Mouse (Mus musculus): ENCODE data around the gene Lst1.

The Lst1 gene

DNA sequence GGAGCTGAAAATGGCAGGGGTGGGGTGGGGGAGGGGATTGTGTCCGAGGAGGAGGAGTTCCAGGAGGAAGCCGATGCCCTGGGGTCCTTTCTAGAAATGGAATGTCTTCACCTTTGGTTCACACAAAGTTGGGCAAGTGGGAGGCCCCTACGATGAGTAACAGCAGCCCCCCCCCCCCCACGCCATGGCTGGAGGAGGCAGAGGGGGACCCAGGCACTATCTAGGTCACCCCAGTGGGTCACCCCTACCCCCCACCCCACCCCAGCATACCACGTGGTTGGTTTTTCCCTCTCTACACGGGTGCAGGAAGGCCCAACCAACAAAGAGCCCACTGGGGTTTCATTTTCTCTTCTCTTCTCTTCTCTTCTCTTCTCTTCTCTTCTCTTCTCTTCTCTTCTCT, 8.9 kb upstream of the Lst1 start:
- TF ChIP-seq GATA4 (IDR thresholded peaks at IDR 0.05; ENCODE audit: insufficient replicate concordance, low read length) = no peak

DNA sequence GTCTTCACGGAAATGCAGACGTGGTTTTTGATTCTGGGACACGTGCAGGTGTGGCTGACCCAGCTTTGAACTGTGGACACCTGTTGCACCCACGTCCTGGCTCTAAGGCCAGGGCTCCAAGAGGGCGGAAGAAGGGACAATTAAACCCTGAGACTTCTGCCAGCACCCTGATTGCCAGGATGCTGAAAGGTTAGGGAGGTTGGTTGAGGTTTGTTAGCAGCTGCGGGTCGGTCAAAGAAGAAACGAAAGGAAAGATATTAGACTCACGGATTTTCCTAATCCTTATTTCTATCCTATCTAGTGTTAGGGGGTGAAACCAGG, 8.0 kb upstream of the Lst1 start:
- TF ChIP-seq GATA4 (IDR thresholded peaks at IDR 0.05; ENCODE audit: insufficient replicate concordance, low read length) = no peak

DNA sequence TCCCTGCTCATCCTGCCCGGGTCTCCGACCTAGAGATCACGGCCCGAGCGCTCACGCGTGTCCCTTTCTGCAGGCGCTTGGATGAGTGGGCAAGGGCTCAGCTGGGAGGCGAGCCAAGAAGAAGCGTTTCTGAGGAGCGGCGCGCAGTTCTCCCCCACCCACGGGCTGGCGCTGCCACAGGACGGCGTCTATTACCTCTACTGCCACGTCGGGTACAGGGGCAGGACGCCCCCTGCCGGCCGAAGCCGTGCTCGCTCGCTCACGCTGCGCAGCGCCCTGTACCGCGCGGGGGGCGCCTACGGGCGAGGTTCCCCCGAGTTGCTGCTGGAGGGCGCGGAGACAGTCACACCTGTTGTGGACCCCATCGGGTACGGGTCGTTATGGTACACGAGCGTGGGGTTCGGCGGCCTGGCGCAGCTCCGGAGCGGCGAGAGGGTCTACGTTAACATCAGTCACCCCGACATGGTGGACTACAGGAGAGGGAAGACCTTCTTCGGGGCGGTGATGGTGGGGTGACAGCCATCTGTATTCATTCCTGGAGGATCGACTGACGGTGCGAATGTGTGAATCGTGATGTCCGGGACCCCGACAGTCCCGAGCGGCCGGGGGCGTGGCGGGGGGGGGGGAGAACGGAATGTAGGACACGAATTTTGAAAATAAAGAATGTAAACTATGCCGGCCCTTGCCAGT, 7.5 kb upstream of the Lst1 start:
- TF ChIP-seq GATA4 (IDR thresholded peaks at IDR 0.05; ENCODE audit: insufficient replicate concordance, low read length) = no peak; the same call in 1 of the 2 replicates

DNA sequence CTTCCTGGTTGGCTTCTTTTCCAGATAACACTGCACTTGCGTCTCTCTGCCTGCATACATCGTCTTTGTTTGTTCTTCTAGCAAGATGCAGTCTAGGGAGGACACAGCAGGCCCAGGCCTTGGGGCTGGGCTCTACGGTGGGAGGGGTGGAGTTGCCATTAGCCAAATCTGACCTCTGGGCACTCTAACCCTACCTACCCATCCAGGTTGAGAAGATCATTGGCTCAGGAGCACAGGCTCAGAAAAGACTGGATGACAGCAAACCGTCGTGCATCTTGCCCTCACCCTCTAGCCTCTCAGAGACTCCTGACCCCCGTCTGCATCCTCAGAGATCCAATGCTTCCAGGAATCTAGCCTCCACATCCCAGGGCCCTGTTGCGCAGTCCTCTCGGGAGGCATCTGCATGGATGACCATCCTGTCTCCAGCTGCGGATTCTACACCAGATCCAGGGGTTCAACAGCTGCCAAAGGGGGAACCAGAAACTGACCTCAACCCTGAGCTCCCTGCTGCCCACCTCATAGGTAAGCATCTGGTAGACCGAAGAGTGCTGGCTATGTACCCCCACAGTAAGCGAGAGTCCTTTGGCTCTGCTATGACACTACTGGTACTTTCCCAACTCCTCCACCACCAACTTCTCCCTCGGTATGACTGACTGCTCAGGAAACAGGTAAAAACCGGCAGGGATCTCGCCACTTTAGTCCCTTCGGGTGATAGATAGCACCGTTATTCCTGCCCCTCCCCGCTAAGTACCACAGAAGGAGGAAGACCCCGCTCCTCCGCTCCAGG, 6.8 kb upstream of the Lst1 start:
- TF ChIP-seq GATA4 (IDR thresholded peaks at IDR 0.05; ENCODE audit: insufficient replicate concordance, low read length) = no peak

DNA sequence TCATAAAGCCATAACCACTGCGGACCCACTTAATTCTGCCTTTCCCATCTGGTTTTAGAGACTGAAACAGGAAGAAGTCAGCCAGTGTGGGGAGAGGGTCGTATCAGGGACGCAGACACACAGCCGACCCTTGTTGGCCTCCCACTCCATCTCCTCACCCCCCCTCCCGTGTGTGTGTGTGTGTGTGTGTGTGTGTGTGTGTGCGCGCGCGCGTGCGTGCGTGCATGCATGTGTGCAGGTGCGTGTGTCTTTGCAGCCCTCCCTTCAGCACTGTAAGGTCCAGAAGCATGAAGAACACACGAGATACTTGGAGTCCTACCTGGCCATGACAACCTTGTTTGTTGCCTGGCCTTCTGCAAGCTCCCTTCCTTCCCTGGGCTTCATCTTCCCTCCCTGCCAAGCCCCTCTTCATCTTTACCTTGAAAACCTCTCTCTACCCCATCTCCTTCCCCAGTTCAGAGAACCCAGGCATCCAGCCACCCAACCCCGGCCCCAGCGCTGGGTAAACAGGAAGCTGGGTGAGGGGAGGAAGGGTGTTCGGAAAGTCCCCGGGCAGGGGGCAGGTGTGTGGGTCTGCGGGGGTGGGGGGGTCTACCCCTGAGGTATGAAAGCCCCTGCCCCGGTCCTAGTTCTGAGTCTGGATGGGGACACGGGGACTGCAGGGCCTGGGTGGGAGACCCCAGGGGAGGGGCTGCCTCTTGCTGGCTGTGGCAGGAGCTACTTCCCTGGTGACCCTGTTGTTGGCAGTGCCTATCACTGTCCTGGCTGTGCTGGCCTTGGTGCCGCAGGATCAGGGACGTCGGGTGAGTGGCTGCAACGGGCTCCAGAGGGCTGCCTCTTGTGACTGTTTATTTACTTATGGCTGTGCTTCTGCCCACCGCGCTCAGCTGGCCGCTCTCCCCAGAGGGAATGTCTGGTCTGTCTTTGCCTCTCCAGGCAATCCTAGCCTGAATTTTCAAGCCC, 5.9 kb upstream of the Lst1 start, which contains the start of gene Ltb:
TSS of gene Ltb (plus strand) at position 559 of the 963 bp plus-strand sequence.
- no peak for TF ChIP-seq GATA4 (IDR thresholded peaks at IDR 0.05; ENCODE audit: insufficient replicate concordance, low read length)

DNA sequence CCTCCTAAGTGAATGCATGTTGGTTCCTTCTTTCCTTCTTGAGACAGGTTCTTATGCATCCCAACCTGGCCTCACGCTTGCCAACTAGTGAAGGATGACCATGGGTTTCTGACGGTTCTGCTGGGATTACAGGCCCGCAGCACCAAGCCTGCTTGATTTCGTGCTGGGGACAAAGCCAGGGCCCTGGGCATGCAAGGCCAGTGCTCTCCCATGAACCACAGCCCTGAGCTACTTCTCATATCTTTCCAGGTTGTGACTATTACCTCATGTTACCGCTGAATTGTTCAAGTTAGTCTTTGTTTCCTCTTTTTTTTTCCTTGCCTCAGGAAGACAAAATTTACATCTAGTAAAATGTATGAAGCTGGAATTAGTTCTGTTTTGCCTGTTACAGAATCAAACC, 4.7 kb upstream of the Lst1 start:
- TF ChIP-seq GATA4 (IDR thresholded peaks at IDR 0.05; ENCODE audit: insufficient replicate concordance, low read length) = no peak

DNA sequence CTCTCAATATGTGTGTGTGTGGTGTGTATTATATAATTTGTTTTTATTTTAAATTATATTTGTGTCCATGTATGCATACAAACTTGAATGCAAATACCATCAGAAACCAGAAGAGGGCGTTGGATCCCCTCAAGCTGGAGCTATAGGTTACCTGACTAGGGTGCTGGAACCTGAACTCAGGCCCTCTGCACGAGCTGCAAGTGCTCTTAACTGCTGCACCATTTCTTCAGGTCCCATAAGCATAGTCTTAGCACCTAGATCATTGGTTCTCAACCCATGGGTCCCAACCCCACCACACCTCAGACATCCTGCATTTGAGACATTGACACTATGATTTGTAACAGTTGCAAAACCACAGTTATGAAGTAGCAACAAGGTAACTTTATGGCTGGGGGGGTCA, 3.5 kb upstream of the Lst1 start:
- TF ChIP-seq GATA4 (IDR thresholded peaks at IDR 0.05; ENCODE audit: insufficient replicate concordance, low read length) = no peak

DNA sequence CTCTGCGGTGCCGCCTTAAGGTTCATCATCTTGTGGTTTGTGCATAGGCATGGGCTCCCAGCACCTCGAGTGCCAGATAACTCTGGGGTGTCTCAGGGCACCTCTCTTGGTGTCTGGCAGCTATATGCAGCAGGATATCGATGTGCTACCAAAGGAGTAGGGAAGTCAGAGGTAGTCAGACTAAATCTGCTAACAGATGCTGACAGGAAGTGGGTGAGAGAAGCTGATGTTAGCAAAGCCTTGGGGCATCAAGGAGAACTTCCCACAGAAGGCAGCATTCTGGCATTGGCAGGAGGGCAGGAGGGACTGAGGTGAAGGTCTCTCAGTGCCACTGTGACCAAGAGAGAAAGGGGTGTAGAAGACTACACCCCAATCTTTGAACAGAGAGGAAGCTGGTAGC, 1.9 kb upstream of the Lst1 start:
- TF ChIP-seq GATA4 (IDR thresholded peaks at IDR 0.05; ENCODE audit: insufficient replicate concordance, low read length) = no peak

DNA sequence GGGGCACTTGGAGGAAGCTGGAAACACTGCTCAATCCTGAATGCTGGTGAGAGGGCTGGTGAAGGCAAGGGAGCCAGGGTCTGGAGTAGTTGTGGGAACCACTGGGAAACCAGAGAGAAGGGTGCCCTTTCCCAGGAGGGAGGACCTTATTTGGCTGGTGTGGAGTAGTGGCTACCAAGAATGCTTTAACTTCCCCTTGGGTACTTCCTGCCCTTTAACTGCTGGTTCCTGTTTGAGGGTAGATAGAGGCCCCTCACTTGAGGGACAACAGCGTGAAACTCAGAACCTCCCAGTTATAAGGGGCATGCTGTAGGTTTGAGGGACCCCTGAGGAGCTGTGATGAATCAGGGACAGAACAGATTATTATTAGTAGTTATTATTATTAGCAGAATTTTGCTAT, 947 bp upstream of the Lst1 start:
- no peak for TF ChIP-seq GATA4 (IDR thresholded peaks at IDR 0.05; ENCODE audit: insufficient replicate concordance, low read length)

DNA sequence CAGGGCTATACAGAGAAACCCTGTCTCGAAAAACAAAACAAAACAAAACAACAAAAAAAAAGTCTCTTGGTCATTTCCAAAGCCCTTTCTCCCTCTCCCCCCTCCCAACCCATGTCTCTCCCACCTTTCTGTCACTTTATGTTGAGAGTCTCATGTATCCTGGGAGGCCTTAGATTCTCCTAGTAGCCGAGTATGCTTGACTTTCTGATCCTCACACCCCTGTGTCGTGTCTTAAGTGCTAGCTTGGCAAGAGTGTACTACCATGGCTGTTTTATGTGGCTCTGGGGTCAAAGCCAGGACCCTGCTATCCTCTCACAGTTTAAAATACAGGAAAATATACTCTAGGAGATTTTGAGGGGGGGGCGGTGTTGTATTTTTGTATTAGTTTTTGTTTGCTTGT, 894 bp downstream of the Lst1 start:
- no peak for TF ChIP-seq GATA4 (IDR thresholded peaks at IDR 0.05; ENCODE audit: insufficient replicate concordance, low read length)

DNA sequence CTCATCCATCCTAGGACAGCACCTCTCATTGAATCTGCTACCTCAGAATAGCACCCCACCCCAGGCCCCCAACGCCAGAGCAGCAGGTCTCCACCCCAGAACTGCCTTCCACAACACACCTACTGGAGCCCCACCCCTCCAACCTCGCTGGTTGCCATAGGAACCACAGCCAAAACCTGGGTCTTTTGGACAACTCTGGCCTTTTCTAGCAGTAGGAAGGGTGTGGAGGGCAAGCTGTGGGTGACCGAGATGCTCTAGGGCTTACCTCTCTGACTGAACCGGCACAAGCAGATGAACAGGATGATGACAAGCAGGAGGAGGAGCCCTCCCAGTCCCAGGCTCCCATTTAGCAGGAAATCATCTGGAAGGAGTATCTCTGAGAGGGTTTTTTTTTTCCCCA, 1.6 kb downstream of the Lst1 start:
- TF ChIP-seq GATA4 (IDR thresholded peaks at IDR 0.05; ENCODE audit: insufficient replicate concordance, low read length) = no peak

DNA sequence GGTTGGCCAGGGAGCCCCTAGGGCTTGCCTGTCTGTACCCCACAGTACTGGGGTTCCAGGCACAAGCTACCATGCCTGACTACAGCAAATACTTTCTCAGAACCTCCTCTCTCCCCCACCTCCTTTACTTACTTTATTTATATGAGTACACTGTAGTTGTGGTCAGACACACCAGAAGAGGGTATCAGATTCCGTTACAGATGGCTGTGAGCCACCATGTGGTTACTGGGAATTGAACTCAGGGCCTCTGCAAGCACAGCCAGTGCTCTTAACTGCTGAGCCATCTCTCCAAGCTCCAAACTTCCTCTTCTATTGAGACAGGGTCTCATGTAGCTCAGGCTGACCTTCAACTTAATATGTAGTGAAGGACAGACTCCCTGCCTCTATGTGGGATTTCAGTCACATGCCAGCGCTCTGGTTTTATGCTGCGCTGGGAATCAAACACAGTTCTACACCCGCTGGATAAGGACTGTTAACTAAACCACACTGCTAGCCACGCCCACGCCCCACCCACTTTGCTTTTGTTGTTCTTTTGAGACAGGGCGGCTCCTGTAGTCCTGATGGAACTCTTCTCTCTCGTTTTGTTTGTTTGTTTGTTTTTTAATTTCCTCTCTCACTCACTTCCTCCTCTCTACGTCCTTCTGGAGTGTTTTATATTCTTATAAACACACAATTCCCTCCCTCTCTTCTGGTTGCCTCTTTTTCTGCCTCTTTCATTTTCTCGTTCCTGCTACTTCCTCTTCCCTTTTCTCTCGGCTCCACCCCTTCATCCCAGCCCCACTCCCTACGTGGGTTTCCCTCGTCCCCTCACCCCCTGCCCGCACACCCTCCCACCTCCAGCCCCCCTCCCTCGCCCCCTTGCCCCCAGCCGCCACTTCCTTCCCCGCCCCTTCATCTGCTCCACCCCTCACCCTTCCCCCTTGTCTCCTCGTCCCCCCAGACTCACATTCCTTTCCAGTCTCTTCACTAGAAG, 2.3 kb downstream of the Lst1 start:
- TF ChIP-seq GATA4 (IDR thresholded peaks at IDR 0.05; ENCODE audit: insufficient replicate concordance, low read length) = no peak

DNA sequence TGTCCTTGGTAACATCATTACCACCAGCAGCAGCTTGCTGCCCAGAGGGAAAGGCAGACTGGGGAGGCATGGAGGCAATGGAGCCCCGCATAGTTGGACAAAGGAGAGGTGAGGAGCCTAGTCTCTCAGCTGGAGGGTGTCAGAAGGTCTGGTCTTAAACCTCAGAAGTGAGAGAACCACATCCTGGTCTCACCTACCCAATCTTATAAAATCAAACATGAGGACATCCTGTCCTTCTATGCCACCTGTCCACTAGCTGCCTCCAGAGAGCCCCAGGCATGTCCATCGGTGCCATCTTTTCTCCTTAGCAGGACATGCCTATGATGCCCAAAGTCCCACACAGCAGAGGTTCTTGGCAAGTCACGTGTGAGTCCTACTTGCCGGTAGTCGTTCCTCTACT, 8.1 kb downstream of the Lst1 start:
- no peak for TF ChIP-seq GATA4 (IDR thresholded peaks at IDR 0.05; ENCODE audit: insufficient replicate concordance, low read length)

DNA sequence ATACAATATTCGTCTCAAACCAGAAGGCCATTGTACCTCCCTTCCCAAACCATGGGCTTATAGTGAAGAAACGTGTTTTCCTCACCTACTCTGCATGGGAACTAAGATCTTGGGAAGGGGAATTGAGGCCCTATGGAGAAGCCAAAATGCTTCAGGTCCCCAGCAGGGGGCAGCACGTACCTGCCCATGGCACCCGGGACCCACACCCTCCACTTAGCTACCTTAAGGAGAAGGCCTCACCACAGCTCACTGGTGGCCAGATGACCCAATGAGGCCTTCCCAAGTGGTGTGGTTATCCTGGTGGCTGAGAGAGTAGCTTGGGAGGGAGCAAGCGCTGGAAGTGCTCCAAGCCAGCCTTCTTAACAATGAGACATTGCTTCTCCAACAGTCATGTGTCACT, 9.7 kb downstream of the Lst1 start:
- TF ChIP-seq GATA4 (IDR thresholded peaks at IDR 0.05; ENCODE audit: insufficient replicate concordance, low read length) = no peak

Measured in liver, adult (tissue).